Mouse (Mus musculus) common myeloid progenitor, adult 5-6 weeks (primary cell): Measurements from ENCODE around the gene Cdh15. TPM values are rescaled to one million over a fixed set of nuclear protein-coding genes. Genes with fewer than 3 reads are reported as not detected.

Source experiments
- ATAC-seq: replicated peaks from 2 replicates; pipeline ENCODE4 v1.8.0; 2016; ENCODE audit warnings: low read depth, mild to moderate bottlenecking, moderate TSS enrichment, inconsistent platforms; ENCODE audit not compliant: poor library complexity, severe bottlenecking
- total RNA-seq: library from RNA; stranded (forward); fragments of 200-1000, 187-1606 nt; gene quantifications from 2 replicates; pipeline ENCODE4 v1.2.3, GENCODE M21; 2017

The Cdh15 gene
- total RNA-seq: not detected in 2 replicates

GRCm38 (mm10) chr8:122847829-122848561 lies at the start of gene Cdh15:
Cdh15 (plus strand) TSS chr8:122847966.
- ATAC-seq: peak; percentile 79

- no peak for ATAC-seq
Measured at GRCm38 (mm10) chr8:122803906-122804761, 43.6 kb upstream of the Cdh15 start.

GRCm38 (mm10) chr8:122805349-122805748 lies 42.4 kb upstream of the Cdh15 start:
- no peak for ATAC-seq

GRCm38 (mm10) chr8:122806956-122807538 lies 40.7 kb upstream of the Cdh15 start:
- no peak for ATAC-seq

GRCm38 (mm10) chr8:122807907-122808306 lies 39.9 kb upstream of the Cdh15 start:
- ATAC-seq: no peak

- no peak for ATAC-seq
Measured at GRCm38 (mm10) chr8:122810376-122810775, 37.4 kb upstream of the Cdh15 start.

GRCm38 (mm10) chr8:122811870-122812494 lies 35.8 kb upstream of the Cdh15 start:
- no peak for ATAC-seq

GRCm38 (mm10) chr8:122812610-122813250 lies 35.0 kb upstream of the Cdh15 start:
- ATAC-seq: 0 out of 2 replicates have a peak, but pooled peaks have one; percentile 53

- no peak for ATAC-seq
Measured at GRCm38 (mm10) chr8:122814608-122815007, 33.2 kb upstream of the Cdh15 start.

GRCm38 (mm10) chr8:122816965-122817364 lies 30.8 kb upstream of the Cdh15 start:
- ATAC-seq: no peak

GRCm38 (mm10) chr8:122817724-122818496 lies 29.9 kb upstream of the Cdh15 start:
- no peak for ATAC-seq

GRCm38 (mm10) chr8:122819776-122820175 lies 28.0 kb upstream of the Cdh15 start:
- no peak for ATAC-seq

- no peak for ATAC-seq
Measured at GRCm38 (mm10) chr8:122824571-122824970, 23.2 kb upstream of the Cdh15 start.

GRCm38 (mm10) chr8:122824986-122825385 lies 22.8 kb upstream of the Cdh15 start:
- no peak for ATAC-seq

GRCm38 (mm10) chr8:122825408-122825807 lies 22.4 kb upstream of the Cdh15 start:
- ATAC-seq: peak; percentile 45

GRCm38 (mm10) chr8:122829396-122829795 lies 18.4 kb upstream of the Cdh15 start:
- no peak for ATAC-seq

GRCm38 (mm10) chr8:122830349-122831061 lies 17.3 kb upstream of the Cdh15 start:
- ATAC-seq: peak; percentile 89

GRCm38 (mm10) chr8:122834416-122834815 lies 13.3 kb upstream of the Cdh15 start:
- ATAC-seq: no peak
